Mouse (Mus musculus): Measurements from ENCODE around the gene Asb15. TPM values are rescaled to one million over a fixed set of nuclear protein-coding genes. Genes with fewer than 3 reads are reported as not detected.

The Asb15 gene
- polyA plus RNA-seq, 1 experiment: not detected

- H3K27ac ChIP-seq (ENCODE audit: insufficient read depth, low read length): no peak overlapping the region
- H3K4me3 ChIP-seq (ENCODE audit: insufficient read depth, low read length): no peak overlapping the region
- peaks cover 9% of the 10 kb centered on the region; the same call in 1 of the 2 replicates for H3K4me1 ChIP-seq (ENCODE audit: control insufficient read depth, insufficient read depth, low read length)
- TF ChIP-seq CTCF (IDR thresholded peaks at IDR 0.05; ENCODE audit: borderline replicate concordance, insufficient read depth, low read length) (no peak), POLR2A (IDR thresholded peaks at IDR 0.05; ENCODE audit: low read depth, low read length) (no peak; the same call in 1 of the 2 replicates)
Measured at GRCm38 (mm10) chr6:24530711-24531420, 2.9 kb downstream of the Asb15 start.

- H3K4me1 ChIP-seq (ENCODE audit: control insufficient read depth, insufficient read depth, low read length): peaks cover 8% of the 10 kb centered on the region; the same call in 1 of the 2 replicates
- TF ChIP-seq POLR2A (IDR thresholded peaks at IDR 0.05; ENCODE audit: low read depth, low read length) (no peak), CTCF (IDR thresholded peaks at IDR 0.05; ENCODE audit: borderline replicate concordance, insufficient read depth, low read length) (no peak)
- no peak overlapping the region for H3K4me3 ChIP-seq (ENCODE audit: insufficient read depth, low read length)
- H3K27ac ChIP-seq (ENCODE audit: insufficient read depth, low read length): no peak overlapping the region
Measured at GRCm38 (mm10) chr6:24532804-24533203, 4.9 kb downstream of the Asb15 start.

GRCm38 (mm10) chr6:24538435-24538834 is 10.5 kb downstream of the Asb15 start:
- H3K4me1 ChIP-seq (ENCODE audit: control insufficient read depth, insufficient read depth, low read length): no peaks in the 10 kb centered on the region
- no peak overlapping the region for H3K27ac ChIP-seq (ENCODE audit: insufficient read depth, low read length)
- H3K4me3 ChIP-seq (ENCODE audit: insufficient read depth, low read length): no peak overlapping the region
- TF ChIP-seq CTCF (IDR thresholded peaks at IDR 0.05; ENCODE audit: borderline replicate concordance, insufficient read depth, low read length): no peak

GRCm38 (mm10) chr6:24540106-24540505 is 12.2 kb downstream of the Asb15 start:
- Histone ChIP-seq H3K4me3 (ENCODE audit: insufficient read depth, low read length) (no peak overlapping the region), H3K4me1 (ENCODE audit: control insufficient read depth, insufficient read depth, low read length) (no peaks in the 10 kb centered on the region), H3K27ac (ENCODE audit: insufficient read depth, low read length) (no peak overlapping the region)
- TF ChIP-seq POLR2A (IDR thresholded peaks at IDR 0.05; ENCODE audit: low read depth, low read length) (no peak), CTCF (IDR thresholded peaks at IDR 0.05; ENCODE audit: borderline replicate concordance, insufficient read depth, low read length) (no peak)

DNA sequence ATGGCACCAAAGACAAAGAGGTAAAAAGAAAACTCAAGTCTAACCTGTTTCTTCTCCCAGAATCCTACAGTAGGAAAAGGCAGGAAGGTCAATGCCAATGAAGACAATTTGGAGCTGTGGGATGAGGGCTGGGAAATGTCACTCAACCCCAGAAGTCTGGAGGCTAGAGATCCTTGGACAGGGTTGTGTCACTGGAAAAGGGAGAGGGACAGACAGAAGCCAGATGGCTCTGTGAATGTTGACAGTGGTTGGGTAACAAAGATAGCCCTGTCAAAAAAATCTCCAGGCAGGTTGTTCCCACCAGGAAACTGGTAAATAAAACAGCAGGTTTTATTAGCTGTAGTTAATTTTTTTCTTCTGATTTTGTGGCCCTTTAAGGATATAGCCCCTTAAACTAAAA is 14.4 kb downstream of the Asb15 start:
- no peaks in the 10 kb centered on the region for H3K4me1 ChIP-seq (ENCODE audit: control insufficient read depth, insufficient read depth, low read length)
- no peak overlapping the region for H3K27ac ChIP-seq (ENCODE audit: insufficient read depth, low read length)
- TF ChIP-seq POLR2A (IDR thresholded peaks at IDR 0.05; ENCODE audit: low read depth, low read length) (no peak), CTCF (IDR thresholded peaks at IDR 0.05; ENCODE audit: borderline replicate concordance, insufficient read depth, low read length) (no peak)
- H3K4me3 ChIP-seq (ENCODE audit: insufficient read depth, low read length): no peak overlapping the region

DNA sequence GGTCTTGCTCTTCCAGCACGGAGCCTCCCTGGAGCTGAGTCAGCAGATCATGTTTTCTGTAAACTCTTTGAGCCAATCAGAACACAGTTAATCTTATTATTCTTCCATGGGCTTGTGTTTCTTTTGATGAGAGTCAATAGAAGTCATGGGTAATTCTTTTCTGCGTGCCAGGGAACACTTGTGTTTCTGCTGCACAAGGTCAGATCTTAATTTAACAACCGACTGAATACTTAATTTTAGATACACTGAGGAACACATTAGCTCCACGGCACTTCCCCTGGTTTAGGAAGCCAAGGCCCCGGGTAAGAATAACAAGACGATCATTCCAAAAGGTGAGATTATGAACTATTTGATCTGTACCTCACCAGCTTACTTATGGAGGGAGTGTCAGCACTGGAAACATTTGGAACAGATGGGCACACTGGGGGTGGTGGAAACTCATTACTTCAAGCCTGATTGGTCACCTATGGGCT is 15.2 kb downstream of the Asb15 start:
- no peak overlapping the region for H3K27ac ChIP-seq (ENCODE audit: insufficient read depth, low read length)
- TF ChIP-seq CTCF (IDR thresholded peaks at IDR 0.05; ENCODE audit: borderline replicate concordance, insufficient read depth, low read length) (no peak), POLR2A (IDR thresholded peaks at IDR 0.05; ENCODE audit: low read depth, low read length) (no peak)
- no peak overlapping the region for H3K4me3 ChIP-seq (ENCODE audit: insufficient read depth, low read length)
- no peaks in the 10 kb centered on the region for H3K4me1 ChIP-seq (ENCODE audit: control insufficient read depth, insufficient read depth, low read length)

DNA sequence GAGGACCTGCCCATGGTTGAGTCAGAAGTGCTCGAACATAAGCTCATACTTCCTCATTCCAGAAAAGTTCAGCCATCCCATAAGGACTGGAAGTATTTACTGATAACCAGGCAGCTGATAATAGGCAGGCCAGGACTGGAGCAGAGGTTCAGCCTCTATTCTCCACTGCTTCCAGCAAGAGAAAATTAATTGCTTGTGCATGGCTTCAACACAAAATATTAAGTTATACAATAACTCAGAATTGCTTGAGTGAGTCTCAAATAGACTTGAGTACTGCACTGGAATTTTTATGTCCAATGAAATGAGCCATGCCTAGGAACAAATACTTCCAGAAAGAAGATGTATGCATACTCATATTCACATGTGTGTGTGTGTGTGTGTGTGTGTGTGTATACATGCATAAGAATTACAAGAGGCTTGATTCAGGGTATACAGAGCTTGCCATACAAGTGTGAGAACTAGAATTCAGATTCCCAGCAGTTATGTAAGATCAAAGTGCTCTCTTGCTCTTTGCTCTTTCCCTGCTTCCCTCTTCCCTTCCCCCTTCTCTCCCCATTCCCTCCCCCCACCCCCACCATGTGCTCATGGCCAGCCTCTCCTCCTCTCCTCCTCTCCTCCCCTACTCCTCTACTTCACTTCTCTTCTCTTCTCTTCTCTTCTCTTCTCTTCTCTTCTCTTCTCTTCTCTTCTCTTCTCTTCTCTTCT is 18.9 kb downstream of the Asb15 start:
- TF ChIP-seq POLR2A (IDR thresholded peaks at IDR 0.05; ENCODE audit: low read depth, low read length) (no peak), CTCF (IDR thresholded peaks at IDR 0.05; ENCODE audit: borderline replicate concordance, insufficient read depth, low read length) (no peak)
- Histone ChIP-seq H3K27ac (ENCODE audit: insufficient read depth, low read length) (no peak overlapping the region), H3K4me3 (ENCODE audit: insufficient read depth, low read length) (no peak overlapping the region), H3K4me1 (ENCODE audit: control insufficient read depth, insufficient read depth, low read length) (no peaks in the 10 kb centered on the region)

GRCm38 (mm10) chr6:24549801-24550200 is 21.9 kb downstream of the Asb15 start:
- Histone ChIP-seq H3K4me1 (ENCODE audit: control insufficient read depth, insufficient read depth, low read length) (peaks cover 3% of the 10 kb centered on the region), H3K27ac (ENCODE audit: insufficient read depth, low read length) (no peak overlapping the region), H3K4me3 (ENCODE audit: insufficient read depth, low read length) (no peak overlapping the region)
- TF ChIP-seq POLR2A (IDR thresholded peaks at IDR 0.05; ENCODE audit: low read depth, low read length) (no peak), CTCF (IDR thresholded peaks at IDR 0.05; ENCODE audit: borderline replicate concordance, insufficient read depth, low read length) (no peak)

GRCm38 (mm10) chr6:24552046-24552445 is 24.1 kb downstream of the Asb15 start:
- Histone ChIP-seq H3K27ac (ENCODE audit: insufficient read depth, low read length) (no peak overlapping the region), H3K4me1 (ENCODE audit: control insufficient read depth, insufficient read depth, low read length) (peaks cover 14% of the 10 kb centered on the region), H3K4me3 (ENCODE audit: insufficient read depth, low read length) (no peak overlapping the region)
- no peak for TF ChIP-seq POLR2A (IDR thresholded peaks at IDR 0.05; ENCODE audit: low read depth, low read length)
- no peak for TF ChIP-seq CTCF (IDR thresholded peaks at IDR 0.05; ENCODE audit: borderline replicate concordance, insufficient read depth, low read length)

All from embryonic fibroblast, embryonic 13.5 days (primary cell).